Mouse (Mus musculus): ENCODE measurements at regions not wholly inside any gene's neighbourhood (a gene's known extent, or its start where the extent isn't known, plus 50 kb on each side); places are given as distances from the start of the nearest gene placed in this dataset.
A peak's percentile ranks its signal among the peaks of the same experiment; 100 is the strongest.

- H3K27me3 ChIP-seq (ENCODE audit: control insufficient read depth, insufficient read depth, low read length): no peaks in the 10 kb centered on the region
- no peaks in the 10 kb centered on the region for H3K4me1 ChIP-seq (ENCODE audit: control insufficient read depth, insufficient read depth, low read length)
- H3K9ac ChIP-seq (ENCODE audit: low read length): no peak overlapping the region
- H3K36me3 ChIP-seq (ENCODE audit: control insufficient read depth, insufficient read depth, low read length): no peaks in the 10 kb centered on the region
- H3K4me3 ChIP-seq (ENCODE audit: low read depth, low read length): no peak overlapping the region
- no peak for DNase-seq (ENCODE audit: low spot score)
- WGBS: 86% methylated on average over 2 of the region's 2 CpGs
- H3K4me2 ChIP-seq (ENCODE audit: low read depth, severe bottlenecking): no peak overlapping the region
- H3K9me3 ChIP-seq (ENCODE audit: control insufficient read depth, low read length): no peaks in the 10 kb centered on the region
- H3K27ac ChIP-seq (replicated peaks; ENCODE audit: low read depth, low read length): no peak overlapping the region
- ATAC-seq (ENCODE audit: insufficient number of reproducible peaks, low FRiP score, low TSS enrichment, low read depth): no peak
These were observed 185.6 kb upstream of the Fam3c start for GRCm38 (mm10) chr6:22541603-22542002.

- WGBS: 94% methylated on average over 4 of the region's 4 CpGs
- DNase-seq (ENCODE audit: low spot score) (no peak), ATAC-seq (ENCODE audit: insufficient number of reproducible peaks, low FRiP score, low TSS enrichment, low read depth) (no peak)
- no peak overlapping the region for H3K9ac ChIP-seq (ENCODE audit: low read length)
- H3K4me3 ChIP-seq (ENCODE audit: low read depth, low read length): no peak overlapping the region
- H3K9me3 ChIP-seq (ENCODE audit: control insufficient read depth, low read length): no peaks in the 10 kb centered on the region
- no peaks in the 10 kb centered on the region for H3K36me3 ChIP-seq (ENCODE audit: control insufficient read depth, insufficient read depth, low read length)
- no peak overlapping the region for H3K27ac ChIP-seq (replicated peaks; ENCODE audit: low read depth, low read length)
- no peaks in the 10 kb centered on the region for H3K27me3 ChIP-seq (ENCODE audit: control insufficient read depth, insufficient read depth, low read length)
- H3K4me1 ChIP-seq (ENCODE audit: control insufficient read depth, insufficient read depth, low read length): no peaks in the 10 kb centered on the region
- H3K4me2 ChIP-seq (ENCODE audit: low read depth, severe bottlenecking): no peak overlapping the region
These were observed 182.2 kb upstream of the Fam3c start for GRCm38 (mm10) chr6:22538254-22538653.

- H3K27me3 ChIP-seq (ENCODE audit: control insufficient read depth, insufficient read depth, low read length): no peaks in the 10 kb centered on the region
- ATAC-seq (ENCODE audit: insufficient number of reproducible peaks, low FRiP score, low TSS enrichment, low read depth) (no peak), DNase-seq (ENCODE audit: low spot score) (no peak)
- no peaks in the 10 kb centered on the region for H3K36me3 ChIP-seq (ENCODE audit: control insufficient read depth, insufficient read depth, low read length)
- H3K9ac ChIP-seq (ENCODE audit: low read length): no peak overlapping the region
- WGBS: 73% methylated on average over 3 of the region's 3 CpGs
- H3K4me2 ChIP-seq (ENCODE audit: low read depth, severe bottlenecking): no peak overlapping the region
- no peak overlapping the region for H3K27ac ChIP-seq (replicated peaks; ENCODE audit: low read depth, low read length)
- no peak overlapping the region for H3K4me3 ChIP-seq (ENCODE audit: low read depth, low read length)
- H3K4me1 ChIP-seq (ENCODE audit: control insufficient read depth, insufficient read depth, low read length): no peaks in the 10 kb centered on the region
- H3K9me3 ChIP-seq (ENCODE audit: control insufficient read depth, low read length): no peaks in the 10 kb centered on the region
These were observed 168.3 kb upstream of the Fam3c start for GRCm38 (mm10) chr6:22524384-22524783.

- no peaks in the 10 kb centered on the region for H3K4me1 ChIP-seq (ENCODE audit: control insufficient read depth, insufficient read depth, low read length)
- H3K27ac ChIP-seq (replicated peaks; ENCODE audit: low read depth, low read length): no peak overlapping the region
- 85% methylated on average over 9 of the region's 9 CpGs for WGBS
- H3K27me3 ChIP-seq (ENCODE audit: control insufficient read depth, insufficient read depth, low read length): no peaks in the 10 kb centered on the region
- no peak overlapping the region for H3K9ac ChIP-seq (ENCODE audit: low read length)
- H3K4me2 ChIP-seq (ENCODE audit: low read depth, severe bottlenecking): no peak overlapping the region
- no peaks in the 10 kb centered on the region for H3K9me3 ChIP-seq (ENCODE audit: control insufficient read depth, low read length)
- no peak for DNase-seq (ENCODE audit: low spot score)
- no peak for ATAC-seq (ENCODE audit: insufficient number of reproducible peaks, low FRiP score, low TSS enrichment, low read depth)
- H3K36me3 ChIP-seq (ENCODE audit: control insufficient read depth, insufficient read depth, low read length): no peaks in the 10 kb centered on the region
- no peak overlapping the region for H3K4me3 ChIP-seq (ENCODE audit: low read depth, low read length)
These were observed 167.7 kb upstream of the Fam3c start for GRCm38 (mm10) chr6:22523582-22524234.

- H3K9me3 ChIP-seq (ENCODE audit: control insufficient read depth, low read length): no peaks in the 10 kb centered on the region
- no peak overlapping the region for H3K4me2 ChIP-seq (ENCODE audit: low read depth, severe bottlenecking)
- WGBS: 90% methylated on average over 1 of the region's 1 CpGs
- DNase-seq (ENCODE audit: low spot score) (no peak), ATAC-seq (ENCODE audit: insufficient number of reproducible peaks, low FRiP score, low TSS enrichment, low read depth) (no peak)
- no peaks in the 10 kb centered on the region for H3K36me3 ChIP-seq (ENCODE audit: control insufficient read depth, insufficient read depth, low read length)
- H3K27me3 ChIP-seq (ENCODE audit: control insufficient read depth, insufficient read depth, low read length): no peaks in the 10 kb centered on the region
- H3K27ac ChIP-seq (replicated peaks; ENCODE audit: low read depth, low read length): no peak overlapping the region
- no peak overlapping the region for H3K9ac ChIP-seq (ENCODE audit: low read length)
- no peak overlapping the region for H3K4me3 ChIP-seq (ENCODE audit: low read depth, low read length)
- no peaks in the 10 kb centered on the region for H3K4me1 ChIP-seq (ENCODE audit: control insufficient read depth, insufficient read depth, low read length)
These were observed 150.8 kb upstream of the Fam3c start for GRCm38 (mm10) chr6:22506871-22507270.

- Histone ChIP-seq H3K9me3 (ENCODE audit: control insufficient read depth, low read length) (no peaks in the 10 kb centered on the region), H3K27ac (replicated peaks; ENCODE audit: low read depth, low read length) (no peak overlapping the region), H3K36me3 (ENCODE audit: control insufficient read depth, insufficient read depth, low read length) (no peaks in the 10 kb centered on the region), H3K4me1 (ENCODE audit: control insufficient read depth, insufficient read depth, low read length) (no peaks in the 10 kb centered on the region), H3K9ac (ENCODE audit: low read length) (no peak overlapping the region), H3K27me3 (ENCODE audit: control insufficient read depth, insufficient read depth, low read length) (no peaks in the 10 kb centered on the region), H3K4me2 (ENCODE audit: low read depth, severe bottlenecking) (no peak overlapping the region), H3K4me3 (ENCODE audit: low read depth, low read length) (no peak overlapping the region)
- DNase-seq (ENCODE audit: low spot score) (peak; percentile 26), ATAC-seq (ENCODE audit: insufficient number of reproducible peaks, low FRiP score, low TSS enrichment, low read depth) (no peak)
- WGBS: 61% methylated on average over 9 of the region's 9 CpGs
These were observed 141.3 kb upstream of the Fam3c start for GRCm38 (mm10) chr6:22497306-22497705.

GRCm38 (mm10) chr6:22496471-22496870 lies 140.4 kb upstream of the Fam3c start:
- WGBS: 92% methylated on average over 1 of the region's 1 CpGs
- Histone ChIP-seq H3K4me3 (ENCODE audit: low read depth, low read length) (no peak overlapping the region), H3K4me2 (ENCODE audit: low read depth, severe bottlenecking) (no peak overlapping the region), H3K27ac (replicated peaks; ENCODE audit: low read depth, low read length) (no peak overlapping the region), H3K27me3 (ENCODE audit: control insufficient read depth, insufficient read depth, low read length) (no peaks in the 10 kb centered on the region), H3K9me3 (ENCODE audit: control insufficient read depth, low read length) (no peaks in the 10 kb centered on the region), H3K9ac (ENCODE audit: low read length) (no peak overlapping the region), H3K4me1 (ENCODE audit: control insufficient read depth, insufficient read depth, low read length) (no peaks in the 10 kb centered on the region), H3K36me3 (ENCODE audit: control insufficient read depth, insufficient read depth, low read length) (no peaks in the 10 kb centered on the region)
- DNase-seq (ENCODE audit: low spot score): no peak
- ATAC-seq (ENCODE audit: insufficient number of reproducible peaks, low FRiP score, low TSS enrichment, low read depth): no peak

GRCm38 (mm10) chr6:22493632-22494260 lies 137.7 kb upstream of the Fam3c start:
- H3K27ac ChIP-seq (replicated peaks; ENCODE audit: low read depth, low read length): no peak overlapping the region
- no peaks in the 10 kb centered on the region for H3K4me1 ChIP-seq (ENCODE audit: control insufficient read depth, insufficient read depth, low read length)
- H3K36me3 ChIP-seq (ENCODE audit: control insufficient read depth, insufficient read depth, low read length): no peaks in the 10 kb centered on the region
- no peak overlapping the region for H3K4me3 ChIP-seq (ENCODE audit: low read depth, low read length)
- H3K9ac ChIP-seq (ENCODE audit: low read length): no peak overlapping the region
- DNase-seq (ENCODE audit: low spot score) (peak; percentile 25), ATAC-seq (ENCODE audit: insufficient number of reproducible peaks, low FRiP score, low TSS enrichment, low read depth) (peak; percentile 31; the same call in 1 of the 2 replicates)
- H3K4me2 ChIP-seq (ENCODE audit: low read depth, severe bottlenecking): no peak overlapping the region
- no peaks in the 10 kb centered on the region for H3K27me3 ChIP-seq (ENCODE audit: control insufficient read depth, insufficient read depth, low read length)
- H3K9me3 ChIP-seq (ENCODE audit: control insufficient read depth, low read length): no peaks in the 10 kb centered on the region
- WGBS: 56% methylated on average over 11 of the region's 11 CpGs

- H3K4me2 ChIP-seq (ENCODE audit: low read depth, severe bottlenecking): no peak overlapping the region
- H3K27me3 ChIP-seq (ENCODE audit: control insufficient read depth, insufficient read depth, low read length): no peaks in the 10 kb centered on the region
- WGBS: 91% methylated on average over 17 of the region's 17 CpGs
- H3K27ac ChIP-seq (replicated peaks; ENCODE audit: low read depth, low read length): no peak overlapping the region
- H3K4me1 ChIP-seq (ENCODE audit: control insufficient read depth, insufficient read depth, low read length): no peaks in the 10 kb centered on the region
- no peaks in the 10 kb centered on the region for H3K36me3 ChIP-seq (ENCODE audit: control insufficient read depth, insufficient read depth, low read length)
- no peak overlapping the region for H3K9ac ChIP-seq (ENCODE audit: low read length)
- H3K4me3 ChIP-seq (ENCODE audit: low read depth, low read length): no peak overlapping the region
- DNase-seq (ENCODE audit: low spot score) (no peak), ATAC-seq (ENCODE audit: insufficient number of reproducible peaks, low FRiP score, low TSS enrichment, low read depth) (no peak)
- no peaks in the 10 kb centered on the region for H3K9me3 ChIP-seq (ENCODE audit: control insufficient read depth, low read length)
These were observed 136.9 kb upstream of the Fam3c start for GRCm38 (mm10) chr6:22492896-22493295.
